Mouse (Mus musculus) cerebellum, adult 2 months (tissue): ENCODE results near the gene Zdhhc12. TPM values are rescaled to one million over a fixed set of nuclear protein-coding genes. Genes with fewer than 3 reads are reported as not detected.
"Not testable (repeated sequence)": the region's sequence is repeated elsewhere in the genome, so short reads cannot be mapped to it uniquely, and the experiment has no call there.

Experiments used
- DNase-seq, 2 experiments: peaks; one replicate each; pipeline ENCODE4 v3.0.0; 2021
- H3K27ac ChIP-seq: fragments of 200-500 bp; 2 replicates; pipeline ENCODE4 v1.5.1; 2012; ENCODE audit warnings: low read length, control low read depth, inconsistent platforms; ENCODE audit not compliant: insufficient read depth
- H3K27me3 ChIP-seq: fragments of 200-500 bp; 2 replicates; pipeline ENCODE4 v1.6.1; 2012; ENCODE audit warnings: inconsistent platforms, mild to moderate bottlenecking, low read length, moderate library complexity; ENCODE audit not compliant: control insufficient read depth, insufficient read depth
- H3K4me1 ChIP-seq: fragments of 200-500 bp; 2 replicates; pipeline ENCODE4 v1.6.1; 2011; ENCODE audit warnings: low read length; ENCODE audit not compliant: control insufficient read depth, insufficient read depth
- H3K4me3 ChIP-seq: fragments of 200-500 bp; replicated peaks from 2 replicates; pipeline ENCODE3; 2011; ENCODE audit warnings: mild to moderate bottlenecking, low read depth, low read length, control low read depth; ENCODE audit not compliant: insufficient read depth
- CTCF ChIP-seq: fragments of 200-500 bp; IDR thresholded peaks from 2 replicates; pipeline ENCODE4 v1.5.1; 2011; ENCODE audit warnings: low read depth, mild to moderate bottlenecking, control low read depth, low read length, moderate library complexity, borderline replicate concordance; ENCODE audit not compliant: insufficient read depth
- POLR2A ChIP-seq: fragments of 200-500 bp; IDR thresholded peaks from 2 replicates; pipeline ENCODE4 v1.6.1; 2011; ENCODE audit warnings: low read length, control low read depth, borderline replicate concordance; ENCODE audit not compliant: insufficient read depth
- WGBS: fragments of 180-500 bp; shearing (Covaris S2); methylation state at CpG from one replicate; pipeline ENCODE4 v1.1.7; 2018; 5-methylcytosine and 5-hydroxymethylcytosine counted together
- polyA plus RNA-seq: library from polyadenylated mRNA; depleted of rRNA; stranded (reverse); fragments of >200 nt; gene quantifications from 2 replicates; pipeline ENCODE4 v1.2.3, GENCODE M21; 2012

Gene Zdhhc12
- polyA plus RNA-seq, 1 experiment: 15.5 TPM

- H3K27ac ChIP-seq: no peak within 1 kb of the TSS
- H3K27me3 ChIP-seq: no peaks in the 10 kb centered on the region
- no peaks in the 10 kb centered on the region for H3K4me1 ChIP-seq
- no peak within 1 kb of the TSS for H3K4me3 ChIP-seq
- 51% methylated on average over 12 of the region's 12 CpGs for WGBS
- no peak for DNase-seq
- TF ChIP-seq POLR2A (no peak), CTCF (no peak)
Measured at GRCm38 (mm10) chr2:30057223-30057904, 36.1 kb downstream of the Zdhhc12 start, which contains the start of gene Set. Gene Set, plus strand, starts transcription at chr2:30057378.

GRCm38 (mm10) chr2:30056736-30057135 is 36.7 kb downstream of the Zdhhc12 start:
- WGBS: 60% methylated on average over 3 of the region's 3 CpGs
- DNase-seq: no peak
- Histone ChIP-seq H3K27me3 (no peaks in the 10 kb centered on the region), H3K4me3 (no peak overlapping the region), H3K4me1 (no peaks in the 10 kb centered on the region), H3K27ac (no peak overlapping the region)
- TF ChIP-seq POLR2A (no peak), CTCF (no peak)

GRCm38 (mm10) chr2:30055310-30055709 is 38.1 kb downstream of the Zdhhc12 start:
- DNase-seq, H3K4me3 ChIP-seq, H3K27me3 ChIP-seq, H3K27ac ChIP-seq, H3K4me1 ChIP-seq: not testable (repeated sequence)
- WGBS: 98% methylated on average over 3 of the region's 3 CpGs

GRCm38 (mm10) chr2:30051992-30052761 is 41.3 kb downstream of the Zdhhc12 start:
- no peaks in the 10 kb centered on the region for H3K4me1 ChIP-seq
- DNase-seq: no peak
- 37% methylated on average over 6 of the region's 6 CpGs for WGBS
- TF ChIP-seq CTCF: no peak
- no peak for TF ChIP-seq POLR2A
- no peak overlapping the region for H3K4me3 ChIP-seq
- no peaks in the 10 kb centered on the region for H3K27me3 ChIP-seq
- no peak overlapping the region for H3K27ac ChIP-seq

GRCm38 (mm10) chr2:30049831-30050230 is 43.6 kb downstream of the Zdhhc12 start:
- H3K27me3 ChIP-seq: no peaks in the 10 kb centered on the region
- H3K4me3 ChIP-seq: no peak overlapping the region
- 88% methylated on average over 3 of the region's 3 CpGs for whole genome bisulfite sequencing
- no peak overlapping the region for H3K27ac ChIP-seq
- no peaks in the 10 kb centered on the region for H3K4me1 ChIP-seq
- TF ChIP-seq POLR2A (no peak), CTCF (no peak)
- DNase-seq: no peak

- DNase-seq: peak; percentile 96 to 98
- peak within 1 kb of the TSS; percentile 78 for H3K4me3 ChIP-seq
- under 1% methylated on average over 54 of the region's 54 CpGs for WGBS
- H3K4me1 ChIP-seq: no peaks in the 10 kb centered on the region
- H3K27me3 ChIP-seq: no peaks in the 10 kb centered on the region
- TF ChIP-seq POLR2A (peak; percentile 58; the same call in 1 of the 2 replicates), CTCF (no peak)
- peak within 1 kb of the TSS; percentile 91 for H3K27ac ChIP-seq
Measured at GRCm38 (mm10) chr2:30048699-30049388, 44.6 kb downstream of the Zdhhc12 start, which contains the start of gene Wdr34. Gene Wdr34, minus strand, starts transcription at chr2:30048881.

GRCm38 (mm10) chr2:30048101-30048501 is 45.3 kb downstream of the Zdhhc12 start:
- WGBS: 49% methylated on average over 11 of the region's 11 CpGs
- H3K4me3 ChIP-seq: peak overlapping the region; percentile 78
- no peak overlapping the region for H3K27ac ChIP-seq
- TF ChIP-seq POLR2A (no peak), CTCF (no peak)
- DNase-seq: no peak
- H3K4me1 ChIP-seq: no peaks in the 10 kb centered on the region
- H3K27me3 ChIP-seq: no peaks in the 10 kb centered on the region
